Mouse (Mus musculus) CD4-positive, CD25-positive, alpha-beta regulatory T cell (primary cell): ENCODE measurements around the gene Bst2. TPM values are rescaled to one million over a fixed set of nuclear protein-coding genes. Genes with fewer than 3 reads are reported as not detected.

ENCODE experiments used
- polyA plus RNA-seq: library from polyadenylated mRNA; unstranded; fragments of 100-300 nt; shearing (Covaris generic); gene quantifications from one replicate; pipeline ENCODE4 v1.2.1, GENCODE M21; 2017

The Bst2 gene
- polyA plus RNA-seq: 116 TPM

GRCm38 (mm10) chr8:71537028-71537867 is at the start of gene Bst2:
Gene Bst2 (minus strand): TSS chr8:71537456.

GRCm38 (mm10) chr8:71568387-71568937 is 31.2 kb upstream of the Bst2 start, which contains the start of gene Slc27a1:
Gene Slc27a1 (plus strand): TSS chr8:71568882.

GRCm38 (mm10) chr8:71566501-71566900 is 29.2 kb upstream of the Bst2 start, which contains the start of gene Nxnl1:
Gene Nxnl1 (minus strand): TSS chr8:71566601.

DNA sequence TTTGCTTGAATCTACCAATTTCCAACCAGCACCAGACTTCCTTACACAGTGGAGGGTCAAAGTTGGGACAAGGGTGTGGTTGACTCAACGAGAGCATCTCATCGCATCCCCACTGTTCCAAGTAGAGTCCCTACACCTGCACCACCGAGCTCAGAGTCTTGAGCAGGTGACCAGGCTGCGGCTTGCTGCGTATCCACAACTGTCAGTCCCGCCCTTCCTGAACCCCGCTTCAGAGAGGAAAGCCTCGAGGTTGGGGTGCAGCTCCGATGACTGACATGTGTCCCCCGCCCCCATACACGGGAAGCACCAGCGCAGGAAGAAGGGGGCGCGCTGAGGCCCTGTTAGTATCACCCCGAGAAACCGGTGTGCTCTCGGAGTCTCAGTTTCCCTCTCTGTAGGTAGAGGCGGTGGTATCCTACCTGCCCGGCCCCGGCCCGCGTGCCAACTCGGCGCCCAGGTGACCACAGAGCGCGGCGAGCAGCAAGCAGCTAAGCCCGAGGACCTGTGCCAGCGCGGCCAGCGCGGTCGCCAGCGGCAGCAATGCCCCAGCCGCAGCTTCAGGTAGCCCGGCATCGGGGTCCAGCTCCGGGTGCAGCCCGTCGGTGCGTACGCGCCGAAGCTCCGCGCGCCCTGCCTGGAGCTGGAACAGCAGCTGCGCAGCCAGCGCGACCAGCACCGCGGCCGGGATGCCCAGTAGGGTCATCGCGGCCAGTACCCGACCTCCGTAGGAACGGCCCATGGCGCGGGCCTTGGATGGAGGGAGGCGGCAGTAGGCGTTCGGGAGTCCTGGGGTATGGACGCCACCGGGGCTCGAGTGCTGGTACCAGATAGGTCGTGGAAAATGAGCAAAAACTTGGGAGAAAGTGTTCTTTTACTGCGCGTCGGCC is 21.1 kb upstream of the Bst2 start, which contains the start of gene Tmem221:
Gene Tmem221, minus strand, starts transcription at position 801 of the 887 bp plus-strand sequence.

DNA sequence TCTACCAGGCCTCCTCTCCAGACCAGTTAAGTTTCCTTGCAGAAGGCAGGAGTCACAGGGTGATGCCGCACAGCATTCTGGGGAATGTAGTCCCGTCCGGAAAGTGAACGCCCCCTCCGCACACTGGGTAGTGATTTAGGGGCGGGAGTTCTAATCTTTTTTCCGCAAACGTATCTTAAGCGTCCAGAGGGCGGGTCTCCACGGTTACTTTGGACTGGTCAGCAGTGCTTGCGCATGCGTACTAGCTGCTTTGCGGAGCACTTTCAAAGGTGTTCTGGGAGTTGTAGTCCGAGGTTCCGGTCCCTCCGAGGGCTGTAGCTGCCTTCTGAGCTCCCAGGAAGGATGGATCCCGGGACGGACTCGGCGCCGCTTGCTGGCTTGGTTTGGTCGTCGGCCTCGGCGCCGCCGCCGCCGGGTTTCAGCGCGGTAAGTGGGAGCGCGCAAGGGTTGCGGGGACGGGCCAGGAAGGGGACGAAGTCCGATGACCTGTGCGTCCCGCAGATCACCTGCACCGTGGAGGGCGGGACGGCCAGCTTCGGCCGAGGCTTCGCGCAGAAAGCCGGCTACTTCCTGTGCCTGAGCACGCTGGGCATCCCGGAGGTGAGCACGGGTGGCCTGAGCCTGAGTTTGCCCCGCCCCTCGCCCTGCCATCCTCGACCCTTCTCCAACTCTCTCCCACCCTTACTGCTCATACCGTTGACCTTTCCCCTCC is 5.5 kb upstream of the Bst2 start, which contains the start of gene Mvb12a:
Gene Mvb12a, plus strand, starts transcription at position 291 of the 712 bp plus-strand sequence.

GRCm38 (mm10) chr8:71525226-71526050 is 11.8 kb downstream of the Bst2 start, which contains the start of gene Ccdc194:
Gene Ccdc194 (minus strand): TSS chr8:71525711.

DNA sequence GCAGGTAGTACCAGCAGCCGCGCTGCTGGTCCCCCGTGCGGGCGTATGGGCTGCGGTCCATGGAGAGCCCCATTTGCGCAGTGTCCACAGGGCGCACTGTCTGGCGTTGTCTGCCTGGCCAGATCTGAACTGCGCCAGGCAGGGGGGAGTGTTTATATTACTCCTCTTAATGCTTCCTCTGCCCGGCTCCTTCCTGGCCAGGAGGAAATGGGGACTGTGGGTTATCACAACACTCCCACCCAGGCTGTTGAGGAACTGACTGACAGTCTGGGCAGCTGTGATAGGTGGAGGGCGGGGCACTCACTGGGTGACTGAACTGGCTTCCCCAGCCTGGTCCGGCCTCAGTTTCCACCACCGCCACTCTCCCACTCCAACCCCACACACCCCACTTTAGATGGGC is 25.6 kb downstream of the Bst2 start, which contains the start of gene Plvap:
Gene Plvap, minus strand, starts transcription at position 109 of the 400 bp plus-strand sequence.

GRCm38 (mm10) chr8:71487691-71488445 is 49.4 kb downstream of the Bst2 start, which contains the start of gene Gtpbp3:
Gene Gtpbp3 (plus strand): TSS chr8:71488103.

GRCm38 (mm10) chr8:71485142-71486135 is 51.8 kb downstream of the Bst2 start, which contains the start of gene Ano8:
Gene Ano8 (minus strand): TSS chr8:71485963.

Other genes with a start within 250 kb of the Bst2 start
- 143 TPM for gene Use1, start 170.6 kb downstream of the Bst2 start, polyA plus RNA-seq
- gene Ocel1, start 166.2 kb downstream of the Bst2 start, polyA plus RNA-seq: 19.0 TPM
- gene Nr2f6, start 155.5 kb downstream of the Bst2 start, polyA plus RNA-seq: 8.1 TPM
- 0.26 TPM for gene Ushbp1, start 141.7 kb downstream of the Bst2 start, polyA plus RNA-seq
- gene Babam1, start 140.6 kb downstream of the Bst2 start, polyA plus RNA-seq: 116 TPM
- 1.4 TPM for gene Ankle1, start 131.4 kb downstream of the Bst2 start, polyA plus RNA-seq
- gene Abhd8, start 73.8 kb downstream of the Bst2 start, polyA plus RNA-seq: 156 TPM
- gene Mrpl34, start 72.5 kb downstream of the Bst2 start, polyA plus RNA-seq: 72.6 TPM
- gene Dda1, start 68.3 kb downstream of the Bst2 start, polyA plus RNA-seq: 106 TPM
- 16.2 TPM for gene Ano8, start 51.5 kb downstream of the Bst2 start, polyA plus RNA-seq
- 10.7 TPM for gene Gtpbp3, start 49.4 kb downstream of the Bst2 start, polyA plus RNA-seq
- gene Plvap, start 25.7 kb downstream of the Bst2 start, polyA plus RNA-seq: 0.55 TPM
- 0.19 TPM for gene Ccdc194, start 11.7 kb downstream of the Bst2 start, polyA plus RNA-seq
- 96.2 TPM for gene Mvb12a, start 5.5 kb upstream of the Bst2 start, polyA plus RNA-seq
- 2.2 TPM for gene Tmem221, start 21.4 kb upstream of the Bst2 start, polyA plus RNA-seq
- 0.25 TPM for gene Nxnl1, start 29.1 kb upstream of the Bst2 start, polyA plus RNA-seq
- 15.6 TPM for gene Slc27a1, start 31.4 kb upstream of the Bst2 start, polyA plus RNA-seq
- 115 TPM for gene Pgls, start 54.7 kb upstream of the Bst2 start, polyA plus RNA-seq
- 13.0 TPM for gene Fam129c, start 60.2 kb upstream of the Bst2 start, polyA plus RNA-seq
- gene Colgalt1, start 73.5 kb upstream of the Bst2 start, polyA plus RNA-seq: 51.1 TPM
- gene Unc13a, start 134.3 kb upstream of the Bst2 start, polyA plus RNA-seq: 0.63 TPM
- 166 TPM for gene Jak3, start 138.8 kb upstream of the Bst2 start, polyA plus RNA-seq
- 47.0 TPM for gene Insl3, start 151.8 kb upstream of the Bst2 start, polyA plus RNA-seq
- gene B3gnt3, start 164.3 kb upstream of the Bst2 start, polyA plus RNA-seq: 6.1 TPM
- 249 TPM for gene Fcho1, start 188.3 kb upstream of the Bst2 start, polyA plus RNA-seq